Mouse (Mus musculus): ENCODE data around the gene Gp9. TPM values are rescaled to one million over a fixed set of nuclear protein-coding genes. Genes with fewer than 3 reads are reported as not detected.

Gene Gp9
- not detected for total RNA-seq (2021)
- long read RNA-seq, experiment 1, result 0 reads
- long read RNA-seq, experiment 2, result 0 reads

DNA sequence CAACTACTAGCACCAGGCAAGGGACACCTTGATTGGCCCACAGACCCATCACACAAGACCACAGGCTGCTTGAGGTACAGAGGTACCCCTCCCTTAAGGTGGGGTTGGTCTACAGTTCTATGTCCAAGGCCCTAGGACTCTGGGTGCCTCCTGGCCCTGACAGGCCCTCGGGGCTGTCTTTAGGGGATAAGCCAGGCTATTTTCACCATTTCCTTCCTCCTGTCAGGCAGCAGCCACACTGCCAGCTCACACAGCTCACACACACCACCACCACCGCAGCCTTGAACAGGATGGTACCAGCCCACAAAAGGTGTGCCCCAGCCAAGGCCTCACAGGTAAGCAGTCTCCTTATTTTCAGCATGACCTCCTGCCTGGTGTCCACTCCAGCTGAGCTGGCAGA lies at the start of gene Gp9:
Gene Gp9, plus strand, starts transcription at position 231 of the 400 bp plus-strand sequence.
- no peak for DNase-seq

DNA sequence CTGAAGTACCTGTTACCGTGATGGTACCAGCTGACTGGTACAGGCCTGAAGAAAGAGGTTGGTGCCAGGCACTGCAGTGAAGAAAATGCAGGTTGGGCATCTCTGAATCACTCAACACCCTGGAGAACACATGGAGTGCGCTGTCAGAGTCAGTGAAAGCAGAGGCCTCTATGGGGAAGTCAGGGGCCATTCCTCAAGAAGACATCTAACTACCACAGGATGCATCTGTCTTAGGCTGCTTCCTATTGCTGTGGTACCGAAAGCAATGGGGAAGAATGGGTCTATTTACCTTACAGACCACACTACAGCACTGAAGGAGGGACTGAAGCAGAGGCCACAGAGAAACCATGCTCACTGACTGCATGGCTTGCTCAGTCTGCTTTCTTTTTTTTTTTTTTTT lies 49.8 kb upstream of the Gp9 start:
- no peak for DNase-seq

DNA sequence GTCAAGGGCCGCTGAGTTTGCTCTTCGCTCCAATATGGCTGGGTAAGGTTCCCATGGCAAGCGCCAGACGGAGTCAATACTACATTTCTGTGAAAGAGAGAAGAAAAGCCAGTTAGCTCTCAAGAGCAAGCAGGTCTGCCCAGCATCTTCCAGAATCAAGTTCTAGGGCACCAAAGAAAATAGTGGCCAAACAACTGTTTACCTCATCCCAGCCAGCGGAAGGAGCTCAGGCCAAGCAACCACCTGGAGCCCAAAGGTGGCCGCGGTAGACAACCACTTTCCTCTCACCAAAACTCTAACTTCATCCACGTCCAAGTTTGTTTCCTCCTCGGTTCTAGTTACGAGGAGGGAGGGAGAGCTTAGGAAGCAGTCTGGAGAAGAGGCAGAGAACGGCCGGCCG lies 47.7 kb upstream of the Gp9 start:
- no peak for DNase-seq

DNA sequence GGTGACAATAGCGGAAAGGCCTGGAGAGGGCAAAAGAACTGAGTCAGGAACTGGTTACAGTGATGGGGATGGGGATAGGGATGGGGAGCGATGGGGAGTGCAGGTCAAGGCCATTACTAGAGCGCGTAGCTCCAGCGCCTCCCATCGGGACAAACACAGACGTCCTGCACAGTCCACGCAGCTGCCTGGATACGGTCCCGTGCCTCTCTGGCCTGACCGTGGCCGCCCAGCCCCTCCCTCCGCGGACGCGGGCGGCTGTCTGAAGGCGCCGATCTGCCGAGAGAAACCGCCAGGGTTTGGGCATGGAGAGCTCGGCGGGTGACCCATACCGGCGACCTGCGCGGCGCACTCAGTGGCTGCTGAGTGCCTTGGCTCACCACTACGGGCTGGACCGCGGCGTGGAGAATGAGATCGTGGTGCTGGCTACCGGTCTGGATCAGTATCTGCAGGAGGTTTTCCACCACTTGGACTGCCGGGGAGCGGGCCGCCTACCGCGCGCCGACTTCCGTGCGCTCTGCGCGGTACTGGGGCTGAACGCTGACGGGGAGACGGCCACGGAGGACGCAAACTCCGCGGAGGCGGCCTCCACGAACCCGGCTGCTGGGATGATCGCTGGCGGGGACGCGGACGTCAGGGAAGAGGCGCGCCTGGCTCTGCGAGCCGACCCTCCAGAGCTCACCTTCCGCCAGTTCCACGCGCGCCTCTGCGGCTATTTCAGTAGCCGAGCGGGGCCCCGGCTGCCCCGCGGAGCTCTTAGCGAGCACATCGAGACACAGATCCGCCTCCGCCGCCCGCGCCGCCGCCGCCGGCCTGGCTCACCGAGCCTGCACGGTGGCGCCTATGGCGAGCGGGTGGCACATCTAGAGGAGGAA lies 47.0 kb upstream of the Gp9 start, which contains the start of gene Efcc1:
Gene Efcc1, plus strand, starts transcription at position 279 of the 872 bp plus-strand sequence.
- DNase-seq, result peak; percentile 34 to 54

DNA sequence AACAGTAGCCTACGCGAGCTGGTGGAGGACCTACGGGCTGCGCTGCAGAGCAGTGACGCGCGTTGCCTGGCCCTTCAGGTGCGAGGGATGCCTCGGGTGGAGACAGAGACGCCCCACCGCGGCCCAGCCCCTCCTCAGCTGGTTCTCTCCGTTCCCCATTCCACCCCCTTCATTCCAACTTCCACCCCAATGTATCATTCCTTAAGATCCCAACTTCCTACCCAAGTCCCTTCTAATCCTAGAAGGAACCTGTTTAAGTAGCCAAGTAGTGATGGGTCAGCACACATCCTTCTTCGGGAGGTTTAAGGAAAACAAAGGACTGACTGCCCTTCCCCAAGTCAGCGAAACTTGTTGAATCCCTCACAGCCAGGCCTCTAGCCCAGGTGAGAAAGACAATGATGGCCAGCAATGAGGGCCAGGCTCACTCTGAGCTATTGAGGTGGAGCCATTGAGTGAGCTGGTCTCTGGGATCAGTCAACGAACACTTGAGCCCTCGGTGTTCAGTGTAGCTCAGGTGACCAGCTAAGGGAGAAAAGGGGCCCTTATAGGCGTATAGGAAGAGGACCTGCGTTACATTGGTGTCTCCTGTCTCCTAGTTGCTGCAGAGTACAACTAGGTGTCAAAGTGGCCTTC lies 46.3 kb upstream of the Gp9 start:
- DNase-seq, result no peak

DNA sequence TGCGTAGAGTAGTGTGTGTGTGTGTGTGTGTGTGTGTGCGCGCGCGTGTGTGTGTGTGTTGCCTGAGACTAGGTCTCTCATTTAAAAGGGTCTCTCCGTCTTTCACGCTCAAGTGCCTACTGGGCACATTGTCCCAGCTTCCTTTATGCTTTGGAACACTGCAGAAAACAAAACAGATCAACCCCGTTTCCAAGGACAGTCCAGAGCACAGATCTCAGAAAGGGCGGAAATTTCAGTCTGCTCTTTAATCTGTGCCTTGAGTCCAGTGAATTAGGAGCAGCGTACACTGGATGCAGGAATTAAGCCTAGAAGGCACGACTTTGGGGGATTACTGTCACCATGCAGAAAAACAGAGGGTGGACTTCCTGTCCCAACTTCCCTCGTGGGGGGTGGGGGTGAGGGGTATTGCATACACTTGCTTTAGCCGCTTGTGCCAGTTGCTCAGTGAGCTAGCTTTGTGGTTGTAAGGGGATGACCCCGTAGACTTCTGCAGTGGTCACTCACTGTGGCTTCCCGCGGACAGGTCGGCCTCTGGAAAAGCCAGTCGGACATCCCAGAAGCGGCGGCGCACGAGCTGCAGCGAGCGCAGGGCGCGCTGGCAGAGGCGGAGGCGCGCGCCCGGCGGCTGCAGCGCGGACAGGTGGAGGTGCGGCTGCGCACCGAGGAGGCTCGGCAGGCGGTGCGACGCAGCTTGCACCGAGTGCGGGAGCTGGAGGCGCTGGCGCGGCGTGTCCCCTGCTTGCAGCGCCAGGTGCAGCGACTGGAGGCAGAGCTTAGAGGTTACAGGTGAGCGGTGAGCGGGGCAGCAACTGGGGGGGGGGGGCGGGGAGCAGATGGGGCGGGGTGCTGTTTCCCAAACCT lies 45.5 kb upstream of the Gp9 start:
- DNase-seq, result no peak

DNA sequence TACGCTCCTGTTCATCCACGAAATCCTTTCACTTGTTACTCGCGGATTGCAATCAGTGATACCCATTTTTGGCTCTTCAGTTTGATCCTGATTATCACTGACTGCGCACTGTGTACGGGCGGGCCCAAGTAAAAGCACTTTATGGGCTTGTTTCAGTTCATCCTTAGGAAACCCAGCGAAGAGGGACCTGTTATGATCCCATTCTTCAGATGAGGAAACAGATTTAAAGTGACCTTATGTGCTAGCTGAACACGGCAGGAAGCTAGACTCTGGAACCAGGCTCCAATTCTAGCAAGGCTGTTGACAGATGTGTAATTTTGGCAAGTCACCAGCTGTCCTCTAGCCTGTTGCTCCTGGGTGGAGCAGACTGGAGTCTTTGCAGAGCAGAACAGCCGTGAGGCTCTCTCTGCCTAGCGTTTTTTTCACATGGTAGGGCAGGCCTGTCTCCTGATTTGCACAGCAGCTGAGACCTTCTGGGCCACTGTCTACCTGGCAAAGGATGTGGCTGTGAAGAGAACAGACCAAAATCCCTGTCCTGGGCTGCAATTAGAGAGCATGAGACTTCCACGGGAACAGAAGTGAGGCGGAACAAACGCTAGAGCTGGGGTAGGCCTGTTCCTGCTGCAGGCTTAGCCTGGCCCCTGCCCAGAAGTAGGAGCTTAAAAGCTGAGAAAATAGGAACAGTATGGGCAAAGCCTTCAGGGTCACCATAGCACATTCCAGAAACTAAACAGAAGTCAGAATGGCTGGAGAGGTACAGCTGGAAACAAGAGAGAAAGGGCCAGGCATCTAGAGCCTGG lies 44.5 kb upstream of the Gp9 start:
- peak in 1 of 2 experiments; percentile 16 for DNase-seq

DNA sequence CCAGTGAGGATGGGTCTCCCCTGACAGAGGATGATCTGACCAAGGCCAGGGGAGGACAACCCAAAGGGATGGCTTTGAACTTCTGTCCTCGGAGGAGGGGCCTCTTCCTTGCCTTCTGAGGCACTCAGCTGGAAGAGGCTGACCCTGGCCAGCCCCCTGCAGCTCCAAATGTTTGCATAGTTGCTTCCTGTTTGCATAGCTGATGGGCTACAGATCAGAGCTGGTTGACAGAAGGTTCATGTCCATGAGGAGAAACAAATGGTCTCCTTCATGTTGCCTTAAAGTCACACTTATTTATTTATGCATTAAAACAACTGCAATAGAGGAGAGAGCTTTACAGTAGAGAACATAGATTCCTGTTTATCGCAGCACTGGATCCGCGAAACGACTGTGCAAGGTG lies 43.7 kb upstream of the Gp9 start:
- no peak for DNase-seq

DNA sequence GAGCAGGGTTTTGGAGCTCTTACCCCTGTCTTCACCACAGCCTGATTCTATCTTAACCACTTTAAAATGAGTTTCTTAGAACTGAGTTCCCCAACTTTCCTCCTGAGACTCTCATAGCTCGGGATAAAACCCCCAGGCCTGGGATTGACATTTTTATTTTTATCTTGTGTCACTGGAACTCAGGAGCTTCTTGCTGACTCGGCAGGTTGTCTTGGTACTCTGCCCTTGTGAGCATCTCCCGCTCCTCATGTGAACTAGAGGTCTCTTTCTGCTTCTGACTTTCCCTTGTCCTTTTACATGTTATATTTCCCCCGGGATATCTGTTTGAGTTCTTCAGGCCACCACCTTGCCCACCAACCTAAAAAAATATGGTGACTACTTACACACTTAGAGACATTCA lies 40.9 kb upstream of the Gp9 start:
- DNase-seq, result no peak

DNA sequence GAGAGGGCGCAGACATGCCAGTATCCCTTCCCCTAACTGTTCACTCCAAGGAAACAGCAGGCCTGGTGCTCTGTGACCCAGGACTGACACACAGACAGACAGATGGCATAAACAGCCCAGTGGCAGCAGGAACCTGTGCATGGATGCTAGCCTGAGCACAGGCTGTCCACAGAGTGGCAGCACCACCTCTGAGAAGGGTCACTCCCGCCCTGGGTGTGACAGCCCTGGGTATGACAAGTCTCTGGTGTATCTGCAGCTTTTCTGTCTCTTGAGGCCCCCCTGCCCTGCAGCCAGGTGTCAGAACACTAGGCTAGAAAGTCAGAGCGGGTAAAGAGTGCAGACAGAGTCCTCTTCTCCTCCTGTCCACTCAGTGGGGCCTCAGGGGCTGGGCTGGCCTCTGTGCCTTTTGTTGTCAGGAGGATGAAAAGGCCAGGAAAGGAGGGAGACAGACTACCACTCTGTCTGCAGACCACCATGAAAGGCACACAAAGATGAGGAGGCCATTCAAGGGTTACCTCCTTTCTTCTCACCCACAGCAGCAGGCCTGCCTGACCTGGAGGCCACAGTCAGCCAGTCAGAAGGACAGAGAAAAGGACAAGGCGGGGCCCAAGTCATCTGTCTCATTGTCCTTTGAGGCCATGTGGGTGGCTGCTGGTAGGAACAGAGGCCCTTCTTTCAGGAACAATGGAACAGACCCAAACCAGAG lies 39.8 kb upstream of the Gp9 start:
- DNase-seq, result no peak

DNA sequence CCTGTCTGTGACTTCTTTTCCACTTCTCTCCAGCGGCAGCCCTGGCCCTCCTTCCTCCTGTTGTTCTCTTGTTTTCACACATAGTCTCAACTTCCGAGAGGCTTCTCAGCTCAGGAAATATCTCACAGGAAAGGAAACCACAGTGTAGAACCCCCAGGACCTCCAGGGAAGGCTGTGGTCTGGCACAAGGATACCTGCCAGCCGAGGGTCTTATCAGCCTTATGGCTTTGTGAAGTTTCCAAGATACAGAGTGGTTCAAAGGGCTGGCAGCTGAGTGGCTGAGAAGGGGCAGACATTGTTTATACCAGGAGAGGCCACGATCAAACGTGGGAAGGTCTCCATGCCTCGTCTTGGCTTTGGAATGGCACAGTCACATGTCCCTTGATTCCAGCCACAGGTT lies 38.0 kb upstream of the Gp9 start:
- DNase-seq, result no peak

DNA sequence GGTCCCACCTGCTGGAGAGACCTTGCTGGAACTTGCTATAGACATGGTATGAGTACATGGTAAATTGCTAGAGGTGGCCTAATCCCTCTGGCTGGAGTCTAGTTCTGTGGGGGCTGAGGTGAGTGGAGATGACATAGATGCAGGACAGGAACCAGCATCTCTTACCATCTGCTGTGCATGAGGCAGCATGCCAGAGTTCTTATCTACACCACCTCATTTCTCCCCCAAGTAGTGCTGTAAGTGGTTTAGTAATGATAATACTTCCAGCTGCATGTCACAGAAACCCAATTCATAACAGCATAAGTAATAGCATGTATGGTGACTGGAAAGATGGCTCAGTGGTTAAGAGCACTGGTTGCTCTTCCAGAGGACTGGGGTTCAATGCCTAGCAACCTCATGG lies 37.4 kb upstream of the Gp9 start:
- no peak for DNase-seq

DNA sequence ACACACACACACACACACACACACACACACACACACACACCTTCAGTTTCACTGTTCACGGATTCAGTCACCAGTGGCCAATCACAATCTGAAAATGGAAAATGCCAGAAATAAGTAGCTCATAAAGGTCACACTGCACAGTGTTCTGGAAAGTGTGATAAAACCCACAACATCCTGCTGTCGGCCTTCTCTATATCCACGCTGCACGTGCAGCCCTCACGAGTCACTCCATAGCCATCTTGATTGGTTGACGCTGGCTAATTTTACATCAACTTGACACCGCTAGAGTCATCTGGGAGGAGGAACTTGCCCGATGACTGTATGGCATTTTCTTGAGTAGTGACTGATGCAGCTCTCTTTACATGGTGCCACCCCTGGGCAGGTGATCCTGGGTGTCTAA lies 35.9 kb upstream of the Gp9 start:
- no peak for DNase-seq

DNA sequence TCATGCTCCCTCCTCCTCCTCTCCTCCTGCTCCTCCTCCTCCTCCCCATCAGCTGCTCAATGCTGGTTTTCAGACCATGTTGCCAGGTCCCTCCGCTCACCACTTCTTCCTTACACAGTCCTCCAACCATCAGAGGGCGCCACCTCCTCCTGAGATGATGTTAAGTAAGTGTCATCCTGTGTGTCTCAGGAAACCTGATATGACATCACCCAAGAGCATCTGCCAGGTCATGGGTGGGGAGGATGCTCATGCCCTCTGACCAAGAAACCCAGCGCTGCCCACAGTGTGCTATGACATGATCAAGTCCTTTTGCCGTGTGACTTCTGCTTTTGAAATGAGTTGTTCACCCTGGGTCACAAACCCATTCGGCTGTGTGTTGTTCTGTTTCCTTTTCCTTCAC lies 35.1 kb upstream of the Gp9 start:
- DNase-seq, result peak in 1 of 2 experiments; percentile 11

DNA sequence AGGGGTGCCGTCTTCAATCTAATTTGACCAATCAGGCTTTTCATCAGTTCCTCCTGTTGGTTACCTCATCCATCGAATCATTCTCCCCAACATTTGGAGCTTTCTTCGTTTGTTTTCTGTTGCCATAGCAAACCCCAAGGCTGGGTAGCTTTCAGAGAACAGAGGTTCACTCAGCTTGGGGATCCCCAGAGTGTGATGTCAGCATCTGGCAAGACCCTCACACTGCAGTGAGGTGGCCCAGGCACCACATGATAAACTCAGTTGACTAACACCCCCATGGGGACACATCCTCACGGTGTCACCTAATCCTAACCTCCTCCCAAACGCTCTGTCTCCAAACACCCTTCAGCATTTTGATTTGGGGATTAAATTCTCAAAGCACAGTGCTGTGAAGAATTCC lies 34.6 kb upstream of the Gp9 start:
- DNase-seq, result no peak

DNA sequence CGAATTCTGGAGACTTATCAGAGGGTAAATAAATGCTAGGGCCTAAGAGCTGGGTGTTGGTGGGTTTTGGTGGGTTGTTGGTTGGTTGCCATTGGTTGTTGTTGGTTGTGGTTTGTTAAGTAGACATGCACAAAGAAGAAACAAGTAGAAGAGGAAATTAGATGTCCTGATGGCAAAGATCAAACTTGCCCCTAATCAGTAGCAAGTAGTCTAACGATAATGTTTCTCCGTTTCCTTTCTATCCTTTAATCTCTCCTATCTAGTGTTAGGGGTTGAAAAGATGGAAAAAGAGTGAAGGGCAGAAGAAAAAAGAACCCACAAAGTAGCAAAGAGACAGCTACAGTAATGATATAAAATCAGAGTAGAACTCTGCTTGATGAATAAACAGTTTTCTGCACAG lies 33.2 kb upstream of the Gp9 start:
- no peak for DNase-seq

DNA sequence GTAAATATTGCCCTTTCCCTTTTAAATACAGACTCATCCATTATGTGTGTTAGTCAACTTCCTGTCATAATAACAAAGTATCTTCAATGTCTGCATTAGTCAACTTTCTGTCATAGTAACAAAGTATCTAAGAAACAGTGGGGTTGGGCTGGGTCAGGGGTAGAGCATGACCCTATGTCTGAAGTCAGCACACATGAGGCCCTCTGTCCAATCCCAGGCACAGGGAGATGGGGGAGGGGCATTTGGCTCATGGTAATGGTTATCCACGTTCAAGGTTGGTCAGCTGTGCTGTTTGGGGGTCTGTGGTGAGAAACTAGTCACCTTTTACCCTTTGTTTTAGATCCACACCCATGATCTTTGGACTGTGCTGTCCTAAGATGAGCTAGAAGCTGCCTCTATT lies 32.6 kb upstream of the Gp9 start:
- DNase-seq, result peak; percentile 36 to 37

DNA sequence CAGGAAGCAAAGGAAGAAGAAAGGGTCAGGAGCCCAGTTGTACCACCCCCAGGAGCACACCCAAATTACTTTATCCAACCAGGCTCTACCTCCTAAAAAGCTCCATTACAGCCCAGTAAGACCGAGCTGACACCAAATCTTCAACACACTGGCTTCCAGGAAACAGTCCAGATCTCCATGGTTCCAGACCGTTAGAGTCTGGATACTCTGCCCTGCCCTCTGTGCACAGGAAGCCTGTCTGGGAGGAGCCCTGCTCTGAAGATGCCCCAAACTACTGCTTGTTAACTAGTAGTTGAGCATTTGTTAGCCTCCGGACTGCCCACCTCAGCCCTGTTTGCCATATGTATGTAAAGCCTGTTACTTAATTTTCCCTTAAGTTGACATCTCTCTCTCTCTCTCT lies 31.8 kb upstream of the Gp9 start:
- no peak for DNase-seq

DNA sequence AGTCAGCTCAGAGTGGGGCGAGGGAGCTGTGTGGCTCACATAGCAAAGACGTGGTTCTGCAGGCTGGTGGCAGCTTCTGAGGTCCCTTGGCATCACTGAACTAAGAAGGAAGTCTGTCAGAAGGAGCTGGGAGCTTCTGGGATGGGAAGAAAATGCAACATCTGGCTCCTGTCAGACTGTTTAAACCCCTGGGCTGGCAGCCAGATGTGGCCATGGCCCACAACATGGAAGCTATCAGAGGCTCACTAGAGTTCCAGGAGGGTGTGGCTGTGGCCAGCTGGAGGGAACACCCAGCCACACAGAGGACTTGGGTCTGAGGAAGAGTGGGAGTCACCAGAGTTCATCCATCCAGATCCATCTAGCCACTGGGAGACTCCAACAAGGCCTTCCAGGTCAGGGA lies 31.0 kb upstream of the Gp9 start:
- no peak for DNase-seq

DNA sequence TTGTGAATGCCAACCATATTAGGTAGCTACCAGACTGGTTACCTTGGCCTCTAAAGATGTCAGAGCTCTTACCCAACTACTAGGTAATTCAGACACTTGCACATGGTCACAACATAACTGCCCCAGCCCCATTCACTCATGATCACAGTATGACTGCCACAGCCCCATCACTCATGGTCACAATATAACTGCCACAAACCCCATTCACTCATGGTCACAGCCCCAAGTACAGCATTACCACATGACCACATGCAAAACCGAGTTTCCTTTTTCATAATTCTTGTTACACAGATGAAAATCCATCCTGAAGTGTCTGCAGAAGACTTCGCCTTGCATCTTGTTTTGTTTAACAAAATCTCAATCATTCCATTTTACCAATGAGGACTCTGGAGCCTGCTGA lies 29.8 kb upstream of the Gp9 start:
- DNase-seq, result no peak

DNA sequence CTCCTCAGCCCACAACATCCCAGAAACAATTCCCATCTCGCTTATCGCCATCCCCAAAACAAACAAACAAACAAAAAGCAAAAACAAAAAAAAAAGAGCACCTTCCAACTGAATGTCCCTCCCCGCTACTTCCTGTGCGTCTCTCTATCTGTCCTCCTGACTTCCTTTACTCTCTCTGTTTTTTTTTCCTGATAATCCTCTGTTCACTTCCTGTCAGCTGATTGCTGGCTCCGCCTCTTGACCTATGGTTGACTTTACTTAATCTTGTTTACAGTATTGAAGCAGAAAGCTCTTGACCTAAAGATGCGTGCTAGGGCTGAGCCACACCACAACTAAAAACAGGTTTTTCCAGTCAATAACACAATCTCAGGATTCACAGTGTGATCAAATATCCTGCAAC lies 29.3 kb upstream of the Gp9 start:
- DNase-seq, result no peak
